Mouse (Mus musculus): ENCODE results near the gene Gpr173. TPM values are rescaled to one million over a fixed set of nuclear protein-coding genes. Genes with fewer than 3 reads are reported as not detected.
"Not testable (repeated sequence)": the region's sequence is repeated elsewhere in the genome, so short reads cannot be mapped to it uniquely, and the experiment has no call there.

Gpr173 gene
- 0.26 and 0.35 TPM in 2 replicates for polyA plus RNA-seq (2015; fragmentation: Nextera tagmentation; extraction: Ambion mirVana)

- DNase-seq (ENCODE audit: low spot score): no peak
These were observed at the start of gene Gpr173 for GRCm38 (mm10) chrX:152368397-152369273. TSS of gene Gpr173 (minus strand) at chrX:152368704.

GRCm38 (mm10) chrX:152403251-152403650, 34.7 kb upstream of the Gpr173 start:
- DNase-seq (ENCODE audit: low spot score): no peak

GRCm38 (mm10) chrX:152400096-152400495, 31.6 kb upstream of the Gpr173 start:
- no peak for DNase-seq (ENCODE audit: low spot score)

GRCm38 (mm10) chrX:152368054-152368396, 479 bp downstream of the Gpr173 start:
- DNase-seq (ENCODE audit: low spot score): no peak

- no peak for DNase-seq (ENCODE audit: low spot score)
These were observed 2.1 kb downstream of the Gpr173 start for GRCm38 (mm10) chrX:152366418-152366817.

GRCm38 (mm10) chrX:152352553-152353153, 15.9 kb downstream of the Gpr173 start:
- DNase-seq (ENCODE audit: low spot score): peak; percentile 68

GRCm38 (mm10) chrX:152347041-152347440, 21.5 kb downstream of the Gpr173 start:
- no peak for DNase-seq (ENCODE audit: low spot score)

GRCm38 (mm10) chrX:152346587-152346986, 21.9 kb downstream of the Gpr173 start:
- no peak for DNase-seq (ENCODE audit: low spot score)

GRCm38 (mm10) chrX:152342903-152343302, 25.6 kb downstream of the Gpr173 start:
- DNase-seq (ENCODE audit: low spot score): no peak

GRCm38 (mm10) chrX:152342358-152342901, 26.1 kb downstream of the Gpr173 start, which contains the start of gene Tspyl2:
TSS of gene Tspyl2 (minus strand) at chrX:152342425.
- peak; percentile 93 for DNase-seq (ENCODE audit: low spot score)

- DNase-seq (ENCODE audit: low spot score): no peak
These were observed 27.0 kb downstream of the Gpr173 start for GRCm38 (mm10) chrX:152341496-152341895.

GRCm38 (mm10) chrX:152336546-152337332, 31.8 kb downstream of the Gpr173 start:
- DNase-seq (ENCODE audit: low spot score): peak; percentile 85

GRCm38 (mm10) chrX:152336123-152336522, 32.4 kb downstream of the Gpr173 start:
- not testable (repeated sequence) for DNase-seq (ENCODE audit: low spot score)

GRCm38 (mm10) chrX:152329400-152329799, 39.1 kb downstream of the Gpr173 start:
- DNase-seq (ENCODE audit: low spot score): not testable (repeated sequence)

- no peak for DNase-seq (ENCODE audit: low spot score)
These were observed 40.8 kb downstream of the Gpr173 start for GRCm38 (mm10) chrX:152327689-152328052.

GRCm38 (mm10) chrX:152326996-152327688, 41.4 kb downstream of the Gpr173 start, which contains the start of gene Kantr:
TSS of gene Kantr (minus strand) at chrX:152327495.
- peak; percentile 82 for DNase-seq (ENCODE audit: low spot score)

GRCm38 (mm10) chrX:152323584-152323983, 44.9 kb downstream of the Gpr173 start:
- peak; percentile 9 for DNase-seq (ENCODE audit: low spot score)

- DNase-seq (ENCODE audit: low spot score): no peak
These were observed 45.7 kb downstream of the Gpr173 start for GRCm38 (mm10) chrX:152322776-152323175.

GRCm38 (mm10) chrX:152320535-152320934, 48.0 kb downstream of the Gpr173 start:
- DNase-seq (ENCODE audit: low spot score): no peak

- peak; percentile 14 for DNase-seq (ENCODE audit: low spot score)
These were observed 60.6 kb downstream of the Gpr173 start for GRCm38 (mm10) chrX:152307942-152308341.

GRCm38 (mm10) chrX:152307371-152307770, 61.1 kb downstream of the Gpr173 start:
- DNase-seq (ENCODE audit: low spot score): no peak

All from thymus, postnatal 0 days (tissue).